Mouse (Mus musculus) embryo, embryonic 9.5 days (tissue): ENCODE results near the gene Enc1.

Source experiments
- DNase-seq: peaks from one replicate; pipeline ENCODE4 v3.0.0-alpha.2; 2017; ENCODE audit errors: extremely low spot score

Enc1 gene

GRCm38 (mm10) chr13:97290747-97291146 is 49.8 kb downstream of the Enc1 start:
- no peak for DNase-seq

- peak; percentile 11 for DNase-seq
Measured at GRCm38 (mm10) chr13:97291354-97291753, 50.4 kb downstream of the Enc1 start.

DNA sequence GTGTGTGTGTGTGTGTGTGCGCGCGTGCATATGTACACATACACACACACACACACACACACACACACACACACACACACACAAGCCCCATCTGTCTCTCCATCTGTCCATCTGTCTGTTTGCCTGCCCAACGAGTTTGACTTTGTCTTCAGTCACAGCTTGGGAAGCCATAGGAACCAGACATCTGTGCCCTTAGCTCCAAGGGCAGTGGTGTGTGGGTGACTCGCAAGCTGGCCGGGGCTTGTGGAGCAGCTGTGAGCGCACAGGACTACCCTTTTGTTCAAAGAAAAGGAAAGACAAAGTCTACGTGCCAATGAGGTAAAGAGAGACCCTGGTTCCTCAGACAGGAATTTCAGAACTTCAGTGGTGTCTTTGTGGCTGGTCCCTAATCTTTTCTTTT is 51.1 kb downstream of the Enc1 start:
- DNase-seq = peak; percentile 48

- DNase-seq = peak; percentile 18
Measured at GRCm38 (mm10) chr13:97292451-97293245, 51.7 kb downstream of the Enc1 start.

- peak; percentile 14 for DNase-seq
Measured at GRCm38 (mm10) chr13:97295101-97295852, 54.4 kb downstream of the Enc1 start.

GRCm38 (mm10) chr13:97295853-97296219 is 54.9 kb downstream of the Enc1 start:
- no peak for DNase-seq

GRCm38 (mm10) chr13:97296281-97296680 is 55.4 kb downstream of the Enc1 start:
- no peak for DNase-seq

- DNase-seq = no peak
Measured at GRCm38 (mm10) chr13:97296757-97297156, 55.9 kb downstream of the Enc1 start.

DNA sequence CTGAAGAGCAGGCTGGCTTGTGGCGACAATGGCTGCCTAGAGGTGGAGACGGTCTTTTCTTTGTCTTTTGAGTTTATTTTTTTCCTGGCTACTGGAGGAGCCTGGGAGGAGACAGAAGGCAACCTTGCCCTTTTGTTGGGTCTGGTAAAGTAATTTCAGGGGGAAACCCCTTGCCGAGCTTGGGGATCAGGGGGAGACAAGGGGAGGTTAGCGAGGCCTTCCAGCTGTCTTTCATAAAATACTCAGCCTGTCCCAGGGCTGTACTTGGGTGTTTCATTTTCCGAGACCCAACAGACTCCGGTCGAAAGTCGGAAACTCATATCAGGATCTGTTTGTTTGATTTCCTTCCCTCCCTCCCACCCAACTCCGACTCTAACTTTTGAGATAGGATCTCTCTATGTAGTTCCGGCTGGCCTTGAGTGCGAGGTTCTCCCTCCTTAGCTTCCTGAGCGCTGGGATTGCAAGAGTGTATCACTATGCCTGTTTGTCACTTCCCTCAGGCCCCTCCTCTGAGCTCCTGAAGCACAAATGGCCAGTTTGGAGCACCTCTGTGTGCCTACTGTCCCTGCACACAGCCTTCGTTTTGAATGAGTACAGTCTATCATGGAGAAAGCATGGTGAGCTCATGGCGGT is 56.6 kb downstream of the Enc1 start:
- no peak for DNase-seq

- no peak for DNase-seq
Measured at GRCm38 (mm10) chr13:97298896-97299295, 58.0 kb downstream of the Enc1 start.

DNA sequence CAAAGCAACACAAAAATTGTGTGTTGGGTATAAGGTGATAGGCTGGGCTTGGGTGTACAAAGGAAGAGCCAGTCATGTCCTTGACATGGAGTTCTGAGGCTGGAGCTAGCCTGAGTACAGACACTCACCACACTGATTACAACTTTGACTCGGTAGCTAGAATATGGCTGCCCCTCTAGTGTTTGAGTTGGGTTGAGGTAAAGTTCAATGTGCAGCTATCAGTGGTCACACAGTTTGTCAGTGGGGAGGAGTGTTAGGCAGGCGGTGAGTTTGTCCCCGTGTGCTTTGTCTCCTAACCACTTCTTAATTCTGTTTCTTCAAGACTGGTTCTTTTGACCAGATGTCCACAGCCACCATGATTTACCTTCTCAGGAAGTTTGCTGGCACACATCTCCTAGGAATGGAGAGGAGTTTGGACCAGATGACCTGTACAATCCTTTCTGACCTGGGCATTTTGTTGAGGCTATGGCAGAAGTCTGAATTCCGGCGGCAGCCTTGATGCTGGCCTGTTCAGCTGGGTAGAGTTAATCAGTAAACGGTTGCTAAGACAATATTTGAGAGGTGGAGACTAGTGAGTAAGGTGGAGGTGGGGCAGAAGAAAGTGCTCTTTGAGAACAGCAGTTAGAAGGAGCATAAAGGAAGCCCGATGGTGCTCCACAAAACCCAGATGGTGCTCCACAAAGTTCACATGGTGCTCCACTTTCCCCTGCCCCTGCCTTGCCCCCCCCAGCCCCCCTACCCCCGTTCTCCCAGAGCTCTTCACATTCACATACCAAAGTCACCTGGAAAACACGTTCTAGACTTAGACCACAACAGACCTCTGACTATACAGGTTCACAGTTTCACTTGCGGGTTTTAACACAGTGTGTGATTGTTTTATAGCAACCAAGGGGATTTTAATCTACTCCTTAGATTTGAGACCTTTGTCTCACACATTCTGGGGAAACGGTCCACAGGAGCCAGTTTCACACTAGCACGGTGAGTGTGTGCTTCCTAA is 59.3 kb downstream of the Enc1 start:
- DNase-seq = no peak
